Mouse (Mus musculus): ENCODE measurements at regions not wholly inside any gene's neighbourhood (a gene's known extent, or its start where the extent isn't known, plus 50 kb on each side); places are given as distances from the start of the nearest gene placed in this dataset.

DNA sequence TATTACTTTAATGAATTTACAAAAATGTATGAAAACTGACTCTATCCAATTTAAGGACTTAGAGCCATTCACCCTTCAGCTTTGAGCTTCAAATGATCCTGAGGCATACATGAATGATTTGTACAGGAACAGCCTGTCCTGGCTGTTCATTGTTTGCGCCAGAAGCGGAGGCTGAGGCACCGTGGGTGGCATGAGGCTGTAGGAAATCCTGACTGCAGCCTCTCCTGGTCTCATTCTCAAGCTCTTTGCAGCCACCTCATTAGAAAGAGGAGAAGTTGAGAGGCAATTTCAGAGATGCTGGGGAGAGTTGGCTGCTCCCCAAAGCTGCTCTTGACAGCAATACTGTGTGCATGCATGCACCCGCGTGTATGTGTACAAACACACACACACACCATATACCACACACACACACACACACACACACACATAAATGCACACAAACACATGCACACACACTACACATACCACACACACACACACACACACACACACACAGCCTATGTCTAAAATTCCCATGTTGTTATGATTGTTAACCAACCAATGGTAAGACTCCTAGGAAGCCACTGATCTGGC, 434.9 kb upstream of the Btbd3 start:
- Histone ChIP-seq H3K27ac (ENCODE audit: low read length) (no peak overlapping the region), H3K4me3 (ENCODE audit: low read depth, low read length) (no peak overlapping the region), H3K4me1 (ENCODE audit: control insufficient read depth, insufficient read depth, low read length) (peaks cover 3% of the 10 kb centered on the region; the same call in 1 of the 2 replicates), H3K9me3 (replicated peaks; ENCODE audit: control insufficient read depth, low read length, poor library complexity, severe bottlenecking) (no peaks in the 10 kb centered on the region), H3K4me2 (ENCODE audit: low read length) (no peak overlapping the region), H3K27me3 (ENCODE audit: control insufficient read depth, insufficient read depth, low read depth, low read length) (no peaks in the 10 kb centered on the region), H3K36me3 (ENCODE audit: control insufficient read depth, insufficient read depth, low read length) (no peaks in the 10 kb centered on the region), H3K9ac (ENCODE audit: low read depth, low read length) (no peak overlapping the region)
- ATAC-seq = no peak
- WGBS = 43% methylated on average over 5 of the region's 5 CpGs

- H3K4me3 ChIP-seq (ENCODE audit: low read depth, low read length) = no peak overlapping the region
These were observed 441.4 kb upstream of the Btbd3 start for GRCm38 (mm10) chr2:137814945-137815344.

DNA sequence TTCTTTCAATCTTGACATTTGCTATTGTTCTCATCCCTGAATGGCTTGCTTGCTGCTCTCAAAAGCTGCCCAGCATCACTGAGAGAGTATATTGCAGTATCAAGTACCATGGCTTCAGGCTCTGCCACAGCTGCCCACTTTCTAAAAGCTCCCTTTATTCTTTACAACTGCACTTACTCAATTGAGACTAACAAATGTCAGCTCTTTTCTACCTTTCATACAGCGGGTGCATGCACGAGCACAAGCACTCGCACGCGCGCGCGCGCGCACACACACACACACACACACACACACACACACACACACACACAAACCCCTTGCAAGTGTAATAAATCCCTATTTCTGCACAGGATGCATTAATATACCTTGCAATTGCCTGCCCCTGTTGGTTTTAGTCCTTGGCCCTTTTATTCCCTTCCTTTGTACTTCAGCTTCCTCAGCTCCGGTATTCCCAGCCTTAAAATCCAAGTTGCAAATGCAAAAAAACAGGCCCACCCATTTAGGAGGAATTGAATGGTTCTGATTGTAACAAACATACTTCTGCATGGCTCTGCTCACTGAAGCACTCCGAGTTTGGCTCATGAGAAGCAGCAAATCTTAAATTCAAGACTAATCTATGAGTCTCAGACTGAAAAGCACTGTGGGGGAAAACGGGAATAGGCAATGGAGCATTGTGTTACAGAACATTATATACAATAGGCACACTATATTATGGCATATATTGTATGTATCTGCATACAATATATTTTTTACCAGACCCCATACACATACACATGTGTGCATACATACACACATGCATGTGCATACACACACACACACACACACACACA, 447.7 kb upstream of the Btbd3 start:
- peaks cover 7% of the 10 kb centered on the region; the same call in 1 of the 2 replicates for H3K4me1 ChIP-seq (ENCODE audit: control insufficient read depth, insufficient read depth, low read length)
- no peaks in the 10 kb centered on the region for H3K27me3 ChIP-seq (ENCODE audit: control insufficient read depth, insufficient read depth, low read depth, low read length)
- peak; percentile 86 for ATAC-seq
- no peaks in the 10 kb centered on the region for H3K36me3 ChIP-seq (ENCODE audit: control insufficient read depth, insufficient read depth, low read length)
- H3K4me3 ChIP-seq (ENCODE audit: low read depth, low read length) = peak overlapping the region; percentile 13
- H3K9me3 ChIP-seq (replicated peaks; ENCODE audit: control insufficient read depth, low read length, poor library complexity, severe bottlenecking) = no peaks in the 10 kb centered on the region
- 21% methylated on average over 13 of the region's 13 CpGs for whole genome bisulfite sequencing
- peak overlapping the region; percentile 44 for H3K27ac ChIP-seq (ENCODE audit: low read length)
- H3K4me2 ChIP-seq (ENCODE audit: low read length) = peak overlapping the region; percentile 38
- peak overlapping the region; percentile 39 for H3K9ac ChIP-seq (ENCODE audit: low read depth, low read length)

More at GRCm38 (mm10) chr2:137814945-137815344, 441.4 kb upstream of the Btbd3 start:
- Histone ChIP-seq H3K9ac (ENCODE audit: low read depth, low read length) (no peak overlapping the region), H3K4me1 (ENCODE audit: control insufficient read depth, insufficient read depth, low read length) (no peaks in the 10 kb centered on the region), H3K27me3 (ENCODE audit: control insufficient read depth, insufficient read depth, low read depth, low read length) (no peaks in the 10 kb centered on the region), H3K36me3 (ENCODE audit: control insufficient read depth, insufficient read depth, low read length) (no peaks in the 10 kb centered on the region), H3K27ac (ENCODE audit: low read length) (no peak overlapping the region), H3K9me3 (replicated peaks; ENCODE audit: control insufficient read depth, low read length, poor library complexity, severe bottlenecking) (no peaks in the 10 kb centered on the region), H3K4me2 (ENCODE audit: low read length) (no peak overlapping the region)
- WGBS = 100% methylated on average over 1 of the region's 1 CpGs
- ATAC-seq = no peak

- 61% methylated on average over 5 of the region's 5 CpGs for WGBS
- H3K36me3 ChIP-seq (ENCODE audit: control insufficient read depth, insufficient read depth, low read length) = no peaks in the 10 kb centered on the region
- H3K27me3 ChIP-seq (ENCODE audit: control insufficient read depth, insufficient read depth, low read depth, low read length) = no peaks in the 10 kb centered on the region
- H3K4me3 ChIP-seq (ENCODE audit: low read depth, low read length) = no peak overlapping the region
- peaks cover 7% of the 10 kb centered on the region; the same call in 1 of the 2 replicates for H3K4me1 ChIP-seq (ENCODE audit: control insufficient read depth, insufficient read depth, low read length)
- H3K9me3 ChIP-seq (replicated peaks; ENCODE audit: control insufficient read depth, low read length, poor library complexity, severe bottlenecking) = no peaks in the 10 kb centered on the region
- H3K9ac ChIP-seq (ENCODE audit: low read depth, low read length) = no peak overlapping the region
- no peak overlapping the region for H3K4me2 ChIP-seq (ENCODE audit: low read length)
- ATAC-seq = 0 out of 2 replicates have a peak, but pooled peaks have one; percentile 43
- no peak overlapping the region for H3K27ac ChIP-seq (ENCODE audit: low read length)
These were observed 448.6 kb upstream of the Btbd3 start for GRCm38 (mm10) chr2:137807594-137808295.

DNA sequence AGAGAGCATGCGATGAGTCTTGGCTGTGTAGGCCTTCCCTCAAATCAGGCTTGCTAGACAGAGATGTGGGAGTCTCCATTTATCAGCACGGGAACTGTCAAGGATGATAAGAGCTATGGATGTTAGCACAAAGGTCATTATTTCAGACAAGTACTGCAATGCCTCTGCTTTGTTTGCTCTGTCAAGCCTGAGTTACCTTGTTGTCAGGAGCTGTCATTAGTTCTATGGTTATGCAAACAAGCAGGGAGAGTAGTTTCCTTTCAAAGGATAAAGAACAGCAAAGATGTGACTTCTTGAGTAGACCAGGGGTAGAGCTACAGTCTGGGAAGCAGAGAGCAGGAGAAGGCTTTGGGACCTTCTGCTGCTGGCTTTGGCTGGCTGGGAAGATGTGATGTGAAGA, 461.5 kb upstream of the Btbd3 start:
- no peaks in the 10 kb centered on the region for H3K9me3 ChIP-seq (replicated peaks; ENCODE audit: control insufficient read depth, low read length, poor library complexity, severe bottlenecking)
- no peak overlapping the region for H3K27ac ChIP-seq (ENCODE audit: low read length)
- H3K4me2 ChIP-seq (ENCODE audit: low read length) = no peak overlapping the region
- H3K4me3 ChIP-seq (ENCODE audit: low read depth, low read length) = no peak overlapping the region
- ATAC-seq = no peak
- H3K36me3 ChIP-seq (ENCODE audit: control insufficient read depth, insufficient read depth, low read length) = no peaks in the 10 kb centered on the region
- 46% methylated on average over 2 of the region's 2 CpGs for WGBS
- H3K27me3 ChIP-seq (ENCODE audit: control insufficient read depth, insufficient read depth, low read depth, low read length) = no peaks in the 10 kb centered on the region
- H3K9ac ChIP-seq (ENCODE audit: low read depth, low read length) = no peak overlapping the region
- no peaks in the 10 kb centered on the region for H3K4me1 ChIP-seq (ENCODE audit: control insufficient read depth, insufficient read depth, low read length)

- WGBS = 92% methylated on average over 6 of the region's 6 CpGs
- Histone ChIP-seq H3K4me2 (ENCODE audit: low read length) (no peak overlapping the region), H3K4me3 (ENCODE audit: low read depth, low read length) (no peak overlapping the region), H3K36me3 (ENCODE audit: control insufficient read depth, insufficient read depth, low read length) (no peaks in the 10 kb centered on the region), H3K27me3 (ENCODE audit: control insufficient read depth, insufficient read depth, low read depth, low read length) (no peaks in the 10 kb centered on the region), H3K4me1 (ENCODE audit: control insufficient read depth, insufficient read depth, low read length) (no peaks in the 10 kb centered on the region), H3K27ac (ENCODE audit: low read length) (no peak overlapping the region), H3K9me3 (replicated peaks; ENCODE audit: control insufficient read depth, low read length, poor library complexity, severe bottlenecking) (no peaks in the 10 kb centered on the region), H3K9ac (ENCODE audit: low read depth, low read length) (no peak overlapping the region)
- ATAC-seq = no peak
These were observed 472.3 kb upstream of the Btbd3 start for GRCm38 (mm10) chr2:137784091-137784490.

DNA sequence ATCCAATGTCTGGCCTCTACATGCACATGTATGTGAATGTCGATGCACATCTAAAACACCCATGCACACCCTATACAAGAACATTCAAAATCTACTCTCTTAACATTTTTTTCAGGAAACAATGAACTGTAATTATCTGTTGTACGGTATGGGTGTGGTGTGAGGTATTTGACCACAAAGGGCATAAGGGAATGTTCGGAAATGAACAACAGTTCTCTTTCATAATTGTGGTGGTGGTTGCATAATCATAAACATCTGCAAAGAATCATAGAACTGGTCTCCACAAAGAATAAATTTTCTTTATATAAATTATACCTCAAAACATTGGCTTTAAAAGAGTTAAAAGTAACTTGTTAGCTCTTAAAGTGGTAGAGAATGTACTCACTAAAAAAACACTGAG, 478.9 kb upstream of the Btbd3 start:
- no peak overlapping the region for H3K27ac ChIP-seq (ENCODE audit: low read length)
- 94% methylated on average over 3 of the region's 3 CpGs for WGBS
- no peak overlapping the region for H3K4me2 ChIP-seq (ENCODE audit: low read length)
- no peak for ATAC-seq
- no peaks in the 10 kb centered on the region for H3K36me3 ChIP-seq (ENCODE audit: control insufficient read depth, insufficient read depth, low read length)
- no peak overlapping the region for H3K4me3 ChIP-seq (ENCODE audit: low read depth, low read length)
- H3K9ac ChIP-seq (ENCODE audit: low read depth, low read length) = no peak overlapping the region
- no peaks in the 10 kb centered on the region for H3K9me3 ChIP-seq (replicated peaks; ENCODE audit: control insufficient read depth, low read length, poor library complexity, severe bottlenecking)
- no peaks in the 10 kb centered on the region for H3K27me3 ChIP-seq (ENCODE audit: control insufficient read depth, insufficient read depth, low read depth, low read length)
- no peaks in the 10 kb centered on the region for H3K4me1 ChIP-seq (ENCODE audit: control insufficient read depth, insufficient read depth, low read length)

- H3K9ac ChIP-seq (ENCODE audit: low read depth, low read length) = no peak overlapping the region
- H3K4me2 ChIP-seq (ENCODE audit: low read length) = no peak overlapping the region
- ATAC-seq = no peak
- no peaks in the 10 kb centered on the region for H3K27me3 ChIP-seq (ENCODE audit: control insufficient read depth, insufficient read depth, low read depth, low read length)
- H3K36me3 ChIP-seq (ENCODE audit: control insufficient read depth, insufficient read depth, low read length) = no peaks in the 10 kb centered on the region
- no peak overlapping the region for H3K27ac ChIP-seq (ENCODE audit: low read length)
- H3K9me3 ChIP-seq (replicated peaks; ENCODE audit: control insufficient read depth, low read length, poor library complexity, severe bottlenecking) = no peaks in the 10 kb centered on the region
- no peaks in the 10 kb centered on the region for H3K4me1 ChIP-seq (ENCODE audit: control insufficient read depth, insufficient read depth, low read length)
- no peak overlapping the region for H3K4me3 ChIP-seq (ENCODE audit: low read depth, low read length)
These were observed 491.6 kb upstream of the Btbd3 start for GRCm38 (mm10) chr2:137764785-137765184.

- peaks cover 5% of the 10 kb centered on the region; the same call in 1 of the 2 replicates for H3K4me1 ChIP-seq (ENCODE audit: control insufficient read depth, insufficient read depth, low read length)
- no peak overlapping the region for H3K4me3 ChIP-seq (ENCODE audit: low read depth, low read length)
- H3K36me3 ChIP-seq (ENCODE audit: control insufficient read depth, insufficient read depth, low read length) = no peaks in the 10 kb centered on the region
- no peaks in the 10 kb centered on the region for H3K27me3 ChIP-seq (ENCODE audit: control insufficient read depth, insufficient read depth, low read depth, low read length)
- H3K9me3 ChIP-seq (replicated peaks; ENCODE audit: control insufficient read depth, low read length, poor library complexity, severe bottlenecking) = no peaks in the 10 kb centered on the region
- H3K4me2 ChIP-seq (ENCODE audit: low read length) = no peak overlapping the region
- H3K27ac ChIP-seq (ENCODE audit: low read length) = no peak overlapping the region
- no peak for ATAC-seq
- 90% methylated on average over 2 of the region's 2 CpGs for WGBS
- no peak overlapping the region for H3K9ac ChIP-seq (ENCODE audit: low read depth, low read length)
These were observed 496.9 kb upstream of the Btbd3 start for GRCm38 (mm10) chr2:137759455-137759854.
